Mouse (Mus musculus) mouse trophoblast stem cell (cell line): Measurements from ENCODE around the gene Tbl1xr1.

Source experiments
- in situ Hi-C, 2 experiments: fragments of 300-500 bp; cut with MseI, MboI; formaldehyde crosslinking; loops; 2 replicates in 1 of 2; 3 replicates in 1 of 2; pipeline ENCODE4 v1.15.1; 2025

Tbl1xr1 gene

GRCm38 (mm10) chr3:22141984-22142719 lies 65.7 kb downstream of the Tbl1xr1 start:
- in situ Hi-C loops, result no loop called here

- in situ Hi-C loops, result no loop called here
Observed at GRCm38 (mm10) chr3:22142846-22143641, 66.6 kb downstream of the Tbl1xr1 start.

GRCm38 (mm10) chr3:22144255-22144654 lies 67.8 kb downstream of the Tbl1xr1 start:
- in situ Hi-C loops, result no loop called here

- in situ Hi-C loops, result no loop called here
Observed at GRCm38 (mm10) chr3:22147433-22147927, 71.0 kb downstream of the Tbl1xr1 start.

- in situ Hi-C loops, result no loop called here
Observed at GRCm38 (mm10) chr3:22148306-22148932, 72.0 kb downstream of the Tbl1xr1 start.

GRCm38 (mm10) chr3:22150872-22151530 lies 74.5 kb downstream of the Tbl1xr1 start:
- in situ Hi-C loops, result no loop called here

GRCm38 (mm10) chr3:22152773-22153172 lies 76.3 kb downstream of the Tbl1xr1 start:
- in situ Hi-C loops, result no loop called here

GRCm38 (mm10) chr3:22154522-22154921 lies 78.1 kb downstream of the Tbl1xr1 start:
- in situ Hi-C loops, result no loop called here

GRCm38 (mm10) chr3:22156397-22156796 lies 79.9 kb downstream of the Tbl1xr1 start:
- in situ Hi-C loops, result no loop called here

- in situ Hi-C loops, result no loop called here
Observed at GRCm38 (mm10) chr3:22162948-22163347, 86.5 kb downstream of the Tbl1xr1 start.

GRCm38 (mm10) chr3:22167856-22168255 lies 91.4 kb downstream of the Tbl1xr1 start:
- in situ Hi-C loops, result no loop called here

GRCm38 (mm10) chr3:22168432-22168831 lies 92.0 kb downstream of the Tbl1xr1 start:
- in situ Hi-C loops, result no loop called here

- in situ Hi-C loops, result no loop called here
Observed at GRCm38 (mm10) chr3:22171526-22171925, 95.1 kb downstream of the Tbl1xr1 start.

GRCm38 (mm10) chr3:22172410-22172809 lies 96.0 kb downstream of the Tbl1xr1 start:
- in situ Hi-C loops, result no loop called here

GRCm38 (mm10) chr3:22173171-22173570 lies 96.7 kb downstream of the Tbl1xr1 start:
- in situ Hi-C loops, result no loop called here

- in situ Hi-C loops, result no loop called here
Observed at GRCm38 (mm10) chr3:22174232-22174631, 97.8 kb downstream of the Tbl1xr1 start.

- in situ Hi-C loops, result no loop called here
Observed at GRCm38 (mm10) chr3:22180076-22180475, 103.6 kb downstream of the Tbl1xr1 start.

GRCm38 (mm10) chr3:22181026-22181425 lies 104.6 kb downstream of the Tbl1xr1 start:
- in situ Hi-C loops, result no loop called here

- in situ Hi-C loops, result no loop called here
Observed at GRCm38 (mm10) chr3:22185265-22185664, 108.8 kb downstream of the Tbl1xr1 start.

GRCm38 (mm10) chr3:22190498-22190897 lies 114.0 kb downstream of the Tbl1xr1 start:
- in situ Hi-C loops, result no loop called here

GRCm38 (mm10) chr3:22192931-22193330 lies 116.5 kb downstream of the Tbl1xr1 start:
- in situ Hi-C loops, result no loop called here
